Mouse (Mus musculus) leukemia stem cell, adult 10-12 weeks (primary cell): ENCODE results near the gene Tnnt1. TPM values are rescaled to one million over a fixed set of nuclear protein-coding genes. Genes with fewer than 3 reads are reported as not detected.

Experiments used
- polyA plus RNA-seq: library from polyadenylated mRNA; stranded (reverse); fragments of >175 nt; gene quantifications from 2 replicates; pipeline ENCODE4 v1.2.3, GENCODE M21; 2012; ENCODE audit warnings: low replicate concordance

The Tnnt1 gene
- 0.57 TPM in 1 of 2 replicates, not detected in the other for polyA plus RNA-seq

DNA sequence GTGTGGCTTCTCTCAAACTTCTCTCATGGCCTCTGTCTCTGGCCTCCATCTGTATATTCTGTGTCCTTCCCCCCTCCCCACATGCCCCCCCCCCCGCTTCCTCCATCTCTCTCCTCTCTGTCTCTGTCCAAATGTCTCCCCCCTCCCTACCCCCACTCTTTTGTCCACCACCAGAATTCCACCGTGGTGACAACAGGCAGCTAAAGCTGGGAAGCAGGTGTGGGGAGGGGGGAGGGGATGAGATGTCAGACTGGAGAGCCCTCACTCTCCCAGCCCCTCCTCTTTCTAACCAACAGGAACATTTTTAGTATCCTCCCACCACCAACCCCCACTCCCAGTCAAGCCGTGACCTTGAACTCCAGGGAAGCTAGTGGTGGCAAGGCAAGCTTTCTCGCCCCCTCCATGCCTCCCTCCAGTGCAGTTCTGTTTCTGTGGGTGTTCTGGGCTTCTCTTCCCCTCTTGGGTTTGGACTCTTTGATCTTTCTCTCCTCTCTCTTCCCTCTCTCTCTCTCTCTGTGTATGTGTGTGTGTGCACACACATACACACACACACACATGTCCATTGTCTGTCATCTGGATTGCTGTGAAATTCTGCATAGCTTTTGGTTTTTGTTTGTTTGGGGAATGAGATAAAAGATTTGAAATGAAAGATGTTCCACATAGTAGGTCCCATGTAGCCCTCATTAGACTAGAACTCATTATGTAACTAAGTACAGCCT is at the start of gene Tnnt1:
Tnnt1 (minus strand) TSS at position 51 of the 719 bp plus-strand sequence.

DNA sequence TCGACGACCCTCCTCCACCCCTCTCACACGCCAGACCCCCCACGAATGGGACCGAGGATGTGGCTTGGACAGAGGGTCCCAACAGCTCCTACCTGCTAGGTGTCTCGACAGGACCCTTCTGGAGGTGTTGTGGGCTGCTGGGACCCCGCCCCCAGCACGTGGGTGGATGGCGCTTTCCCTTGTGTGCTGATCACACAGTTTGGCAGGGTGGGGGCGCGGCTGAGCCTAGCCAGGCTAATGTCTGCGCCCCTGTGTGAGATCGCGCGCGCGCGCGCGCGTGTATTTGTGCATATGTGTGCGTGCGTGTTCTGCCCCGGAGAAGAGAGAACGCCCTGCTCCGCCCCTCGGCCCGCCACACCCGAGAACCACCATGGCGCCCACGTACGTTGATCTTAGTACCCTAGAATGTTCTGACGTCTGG is 31.0 kb upstream of the Tnnt1 start, which contains the start of gene Syt5:
Syt5 (minus strand) TSS at position 321 of the 421 bp plus-strand sequence.

DNA sequence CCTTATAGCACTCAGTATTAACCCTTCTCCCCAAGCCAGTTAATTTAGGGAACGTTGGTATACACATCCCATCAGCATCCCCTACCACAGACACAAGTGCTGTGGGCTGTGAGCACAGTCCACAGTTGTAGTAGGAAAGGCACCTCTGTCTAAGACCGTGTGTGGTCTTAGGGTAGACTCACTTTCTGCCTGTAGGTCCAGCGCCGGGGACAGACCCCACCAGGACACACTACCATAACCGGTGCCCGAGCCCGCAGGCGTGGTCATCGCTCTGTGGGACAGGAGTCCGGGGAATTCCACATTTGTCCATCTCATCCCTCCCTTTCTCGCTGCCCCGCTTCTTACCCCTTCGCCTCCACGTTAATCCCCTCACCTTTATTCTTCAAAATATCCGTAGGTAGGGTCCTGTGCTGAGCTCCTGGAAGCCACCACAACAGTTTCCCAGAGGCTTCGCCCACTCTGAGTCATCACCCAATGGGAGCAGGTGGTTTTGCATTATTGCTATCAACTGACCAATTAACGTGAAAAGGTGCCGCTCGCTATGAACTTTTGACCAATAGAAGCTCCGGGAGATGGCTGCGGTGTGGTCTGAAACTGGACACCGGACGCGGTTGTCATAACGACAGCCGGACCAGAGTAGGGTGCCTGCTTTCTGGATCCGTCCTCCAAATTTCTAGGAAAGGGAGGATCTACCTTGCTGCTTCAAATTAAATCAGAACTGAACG is 16.0 kb upstream of the Tnnt1 start, which contains the start of gene Dnaaf3:
Dnaaf3 (minus strand) TSS at position 449 of the 725 bp plus-strand sequence.

DNA sequence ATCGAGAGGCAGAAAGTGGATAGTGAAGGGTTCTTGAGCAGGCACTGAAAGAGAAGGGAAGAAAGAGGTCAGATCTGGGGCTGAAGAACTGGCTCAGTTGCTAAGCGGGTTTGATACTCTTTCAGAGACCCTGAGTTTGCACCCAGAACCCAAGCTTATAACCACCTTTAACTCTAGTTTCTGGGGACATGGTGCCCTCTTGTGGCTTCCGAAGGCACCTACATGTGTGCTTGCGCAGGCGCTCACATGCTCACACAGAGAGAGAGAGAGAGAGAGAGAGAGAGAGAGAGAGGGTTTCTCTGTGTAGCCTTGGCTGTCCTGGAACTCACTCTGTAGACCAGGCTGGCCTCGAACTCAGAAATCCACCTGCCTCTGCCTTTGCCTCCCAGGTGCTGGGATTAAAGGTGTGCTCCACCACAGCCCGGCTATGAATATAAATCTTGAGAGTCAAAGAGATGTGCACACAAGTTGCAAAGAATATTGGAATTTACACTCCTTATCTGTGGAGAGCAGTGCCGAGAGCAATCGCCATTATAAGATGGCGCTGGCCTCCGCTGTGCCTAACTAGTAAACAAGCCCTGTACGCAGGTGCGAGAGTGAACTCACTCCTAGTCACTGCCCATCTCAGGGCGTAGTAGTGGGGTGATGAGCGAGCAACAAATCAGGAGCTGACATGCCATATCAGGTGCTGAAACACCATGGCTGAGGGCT is 8.2 kb upstream of the Tnnt1 start, which contains the start of gene Tnni3:
Tnni3 (minus strand) TSS at position 18 of the 711 bp plus-strand sequence.

GRCm38 (mm10) chr7:4501558-4502397 is 14.4 kb downstream of the Tnnt1 start, which contains the start of gene Ppp1r12c:
TSS of gene Ppp1r12c (minus strand) at chr7:4501680.

DNA sequence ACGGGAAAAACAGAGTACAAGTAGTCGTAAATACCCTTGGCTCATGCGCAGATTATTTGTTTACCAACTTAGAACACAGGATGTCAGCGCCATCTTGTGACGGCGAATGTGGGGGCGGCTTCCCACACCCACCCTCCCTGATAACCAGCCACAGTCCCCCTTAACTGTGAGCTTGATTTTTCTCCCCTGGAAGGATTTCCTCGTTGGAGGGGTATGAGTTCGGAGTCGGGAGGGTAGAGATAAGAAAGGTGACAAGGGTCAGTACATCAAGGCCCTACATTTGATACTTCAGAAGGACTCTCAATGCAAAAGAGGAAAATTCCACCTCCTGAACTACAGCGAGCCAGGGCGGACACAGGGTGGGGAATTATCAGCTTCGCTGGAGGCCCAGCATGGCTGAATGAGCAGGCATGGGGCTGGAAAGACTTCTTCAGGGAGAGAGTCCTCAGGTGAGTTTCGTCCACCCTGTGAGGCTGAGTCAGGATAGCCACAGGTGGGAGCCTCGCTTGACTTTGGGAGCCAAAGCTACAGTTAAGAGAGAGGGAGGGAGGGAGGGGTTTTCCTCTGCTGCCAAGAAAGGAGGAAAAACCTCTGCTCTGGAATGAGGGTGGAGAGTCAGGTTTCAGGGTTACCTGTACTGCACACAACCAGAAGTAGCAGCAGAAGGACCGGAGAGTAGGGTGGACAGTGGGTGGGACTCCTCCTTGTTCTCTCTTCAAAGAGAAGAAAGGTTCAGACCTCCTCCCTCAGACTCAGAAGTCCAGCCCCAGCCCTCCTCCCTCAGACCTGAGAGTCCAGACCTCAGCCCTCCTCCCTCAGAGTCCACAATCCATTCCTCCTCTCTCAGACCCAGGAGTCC is 55.4 kb downstream of the Tnnt1 start, which contains the start of gene Eps8l1:
Eps8l1 (plus strand) TSS at position 99 of the 859 bp plus-strand sequence.

Other genes starting within 250 kb of the Tnnt1 start
- 0.11 and 0.50 TPM in 2 replicates for gene Ncr1, start 178.7 kb downstream of the Tnnt1 start, polyA plus RNA-seq
- gene Gp6, start 118.6 kb downstream of the Tnnt1 start, polyA plus RNA-seq, result not detected in 2 replicates
- 1.4 and 9.1 TPM in 2 replicates for gene Rdh13, start 70.7 kb downstream of the Tnnt1 start, polyA plus RNA-seq
- 0.37 TPM in 1 of 2 replicates, not detected in the other for gene Eps8l1, start 55.7 kb downstream of the Tnnt1 start, polyA plus RNA-seq
- 226 and 282 TPM in 2 replicates for gene Ppp1r12c, start 14.7 kb downstream of the Tnnt1 start, polyA plus RNA-seq
- gene Tnni3, start 7.8 kb upstream of the Tnnt1 start, polyA plus RNA-seq, result 1.0 and 1.6 TPM in 2 replicates
- 2.2 and 2.7 TPM in 2 replicates for gene Dnaaf3, start 16.1 kb upstream of the Tnnt1 start, polyA plus RNA-seq
- 0.13 and 0.16 TPM in 2 replicates for gene Syt5, start 31.2 kb upstream of the Tnnt1 start, polyA plus RNA-seq
- gene Ptprh, start 87.7 kb upstream of the Tnnt1 start, polyA plus RNA-seq, result not detected in 2 replicates
- gene Tmem86b, start 115.0 kb upstream of the Tnnt1 start, polyA plus RNA-seq, result 5.7 and 12.8 TPM in 2 replicates
- gene Ppp6r1, start 142.6 kb upstream of the Tnnt1 start, polyA plus RNA-seq, result 230 and 262 TPM in 2 replicates
- 171 and 194 TPM in 2 replicates for gene Hspbp1, start 168.7 kb upstream of the Tnnt1 start, polyA plus RNA-seq
- 0.20 TPM in 2 replicates for gene Brsk1, start 174.2 kb upstream of the Tnnt1 start, polyA plus RNA-seq
- 0.17 TPM in 1 of 2 replicates, not detected in the other for gene Tmem150b, start 208.9 kb upstream of the Tnnt1 start, polyA plus RNA-seq
- gene Kmt5c, start 223.7 kb upstream of the Tnnt1 start, polyA plus RNA-seq, result 564 and 1,345 TPM in 2 replicates
- 70.9 and 249 TPM in 2 replicates for gene Cox6b2, start 236.7 kb upstream of the Tnnt1 start, polyA plus RNA-seq